Mouse (Mus musculus): Measurements from ENCODE around the gene Lrrk1. TPM values are rescaled to one million over a fixed set of nuclear protein-coding genes. Genes with fewer than 3 reads are reported as not detected.

Lrrk1 gene
- total and polyA plus RNA-seq, 2 experiments from 2014 or later, result 2.1 to 3.8 TPM

DNA sequence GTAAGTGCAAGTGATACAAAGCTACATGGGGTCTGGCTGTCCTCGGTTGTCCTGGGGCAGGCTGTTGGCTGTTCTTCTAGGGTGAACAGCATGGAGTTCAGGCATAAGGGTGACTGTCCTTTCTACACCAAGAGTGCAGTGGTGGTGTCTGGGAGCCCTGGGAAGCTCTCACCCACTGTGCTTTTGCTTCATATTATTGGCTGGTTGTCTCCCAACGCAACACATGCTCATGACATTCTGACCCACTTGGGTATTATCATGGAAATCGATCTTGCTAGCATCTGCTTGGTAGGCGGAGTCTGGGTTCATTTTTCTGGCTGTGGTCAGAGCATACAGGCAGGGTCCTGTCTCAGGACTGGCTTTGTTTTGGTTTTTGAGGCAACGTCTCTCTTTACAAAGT lies 131.7 kb downstream of the Lrrk1 start:
- ATAC-seq (ENCODE audit: low FRiP score), result no peak
- no peak for TF ChIP-seq CTCF (IDR thresholded peaks at IDR 0.05)
- H3K9ac ChIP-seq (replicated peaks; ENCODE audit: low read length, poor library complexity, severe bottlenecking), result no peak overlapping the region
- no peaks in the 10 kb centered on the region for H3K4me1 ChIP-seq (ENCODE audit: insufficient read depth, low read length)
- no peaks in the 10 kb centered on the region for H3K27me3 ChIP-seq (ENCODE audit: insufficient read depth, low read length)
- H3K9me3 ChIP-seq (ENCODE audit: low read length), result no peaks in the 10 kb centered on the region
- H3K4me2 ChIP-seq (ENCODE audit: low read depth, low read length, poor library complexity, severe bottlenecking), result no peak overlapping the region
- DNase-seq (ENCODE audit: low spot score), result no peak
- WGBS, result 70% methylated on average over 5 of the region's 5 CpGs
- H3K4me3 ChIP-seq (ENCODE audit: low read depth, low read length), result no peak overlapping the region
- no peak overlapping the region for H3K27ac ChIP-seq (ENCODE audit: low read depth, low read length)
- H3K36me3 ChIP-seq (ENCODE audit: insufficient read depth, low read length), result no peaks in the 10 kb centered on the region

DNA sequence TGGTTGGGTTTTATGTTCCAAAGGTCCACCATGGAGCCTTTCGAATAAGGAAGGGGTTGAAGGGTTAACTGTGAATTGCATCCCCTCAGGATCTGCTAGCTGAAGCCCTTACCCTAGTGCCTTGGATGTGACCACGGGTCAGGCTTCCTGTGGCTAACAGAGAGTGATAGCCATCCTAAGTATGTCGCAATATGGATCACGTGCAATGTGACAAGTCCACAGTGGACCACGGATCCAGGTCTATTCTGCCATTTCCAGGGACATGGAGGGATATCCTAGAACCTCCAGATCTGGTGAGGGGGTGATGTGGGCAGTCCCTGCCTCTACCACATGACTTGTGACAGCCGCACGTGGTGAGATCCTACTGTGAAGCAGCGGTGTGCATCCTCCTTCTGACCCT lies 133.2 kb downstream of the Lrrk1 start:
- TF ChIP-seq CTCF (IDR thresholded peaks at IDR 0.05), result no peak
- ATAC-seq (ENCODE audit: low FRiP score), result no peak
- H3K9me3 ChIP-seq (ENCODE audit: low read length), result no peaks in the 10 kb centered on the region
- H3K36me3 ChIP-seq (ENCODE audit: insufficient read depth, low read length), result no peaks in the 10 kb centered on the region
- H3K27me3 ChIP-seq (ENCODE audit: insufficient read depth, low read length), result no peaks in the 10 kb centered on the region
- no peaks in the 10 kb centered on the region for H3K4me1 ChIP-seq (ENCODE audit: insufficient read depth, low read length)
- H3K4me2 ChIP-seq (ENCODE audit: low read depth, low read length, poor library complexity, severe bottlenecking), result no peak overlapping the region
- 91% methylated on average over 8 of the region's 8 CpGs for WGBS
- DNase-seq (ENCODE audit: low spot score), result no peak
- H3K9ac ChIP-seq (replicated peaks; ENCODE audit: low read length, poor library complexity, severe bottlenecking), result no peak overlapping the region
- H3K4me3 ChIP-seq (ENCODE audit: low read depth, low read length), result no peak overlapping the region
- no peak overlapping the region for H3K27ac ChIP-seq (ENCODE audit: low read depth, low read length)

DNA sequence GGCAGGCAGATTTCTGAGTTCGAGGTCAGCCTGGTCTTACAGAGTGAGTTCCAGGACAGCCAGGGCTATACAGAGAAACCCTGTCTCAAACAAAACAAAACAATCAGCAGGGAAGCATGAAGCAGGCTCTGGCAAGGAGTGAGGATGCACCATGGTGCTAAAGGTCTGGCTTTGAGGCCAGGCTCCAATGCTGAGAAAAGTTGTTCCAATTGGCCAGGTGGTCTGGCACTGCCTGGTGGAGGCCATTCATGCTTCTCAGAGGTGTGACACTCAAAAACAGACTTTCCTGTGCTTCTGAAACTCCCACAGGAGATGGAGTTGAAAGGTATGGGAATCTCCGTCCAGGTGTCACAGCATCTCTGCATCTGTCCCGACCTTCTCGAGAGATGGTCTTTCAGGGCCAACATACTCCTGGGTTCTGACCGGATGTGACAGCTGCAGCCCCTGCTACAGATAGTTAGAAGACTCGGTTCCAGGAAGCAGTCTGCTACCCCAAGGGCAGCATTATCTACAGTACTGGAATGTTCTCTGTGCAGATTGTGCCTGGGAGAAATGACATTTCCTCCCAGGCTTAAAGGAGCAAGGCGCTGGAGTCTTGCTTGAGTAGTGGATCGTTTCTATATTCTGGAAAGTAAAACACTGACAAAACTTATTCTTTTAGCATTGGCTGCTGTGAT lies 134.0 kb downstream of the Lrrk1 start:
- 90% methylated on average over 8 of the region's 8 CpGs for WGBS
- DNase-seq (ENCODE audit: low spot score), result no peak
- ATAC-seq (ENCODE audit: low FRiP score), result no peak
- H3K4me2 ChIP-seq (ENCODE audit: low read depth, low read length, poor library complexity, severe bottlenecking), result no peak overlapping the region
- no peak overlapping the region for H3K27ac ChIP-seq (ENCODE audit: low read depth, low read length)
- no peaks in the 10 kb centered on the region for H3K9me3 ChIP-seq (ENCODE audit: low read length)
- H3K4me3 ChIP-seq (ENCODE audit: low read depth, low read length), result no peak overlapping the region
- H3K4me1 ChIP-seq (ENCODE audit: insufficient read depth, low read length), result no peaks in the 10 kb centered on the region
- H3K27me3 ChIP-seq (ENCODE audit: insufficient read depth, low read length), result no peaks in the 10 kb centered on the region
- TF ChIP-seq CTCF (IDR thresholded peaks at IDR 0.05), result no peak
- H3K36me3 ChIP-seq (ENCODE audit: insufficient read depth, low read length), result no peaks in the 10 kb centered on the region
- H3K9ac ChIP-seq (replicated peaks; ENCODE audit: low read length, poor library complexity, severe bottlenecking), result no peak overlapping the region

DNA sequence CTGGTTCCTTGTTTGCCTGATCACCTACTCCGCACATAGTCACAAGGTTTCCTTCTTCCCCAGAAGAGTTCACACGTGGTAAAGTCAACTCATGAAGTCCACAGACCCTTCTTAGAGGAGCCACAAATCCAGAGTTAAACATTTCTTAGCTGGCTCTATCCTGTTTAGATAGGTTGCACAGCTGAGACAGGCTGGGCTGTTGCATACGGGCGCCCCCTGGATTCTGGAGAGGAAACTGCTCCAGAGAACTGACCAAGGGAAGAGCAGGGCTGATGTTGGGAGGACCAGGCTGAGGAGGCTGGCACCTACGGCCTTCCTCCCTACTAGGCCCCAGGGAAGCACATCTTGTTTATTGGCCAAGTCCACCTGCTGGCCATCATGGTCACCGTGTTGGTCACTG lies 138.1 kb downstream of the Lrrk1 start:
- DNase-seq (ENCODE audit: low spot score) (peak; percentile 54), ATAC-seq (ENCODE audit: low FRiP score) (no peak)
- H3K36me3 ChIP-seq (ENCODE audit: insufficient read depth, low read length), result no peaks in the 10 kb centered on the region
- H3K4me2 ChIP-seq (ENCODE audit: low read depth, low read length, poor library complexity, severe bottlenecking), result no peak overlapping the region
- WGBS, result 32% methylated on average over 6 of the region's 6 CpGs
- H3K4me1 ChIP-seq (ENCODE audit: insufficient read depth, low read length), result peaks cover 8% of the 10 kb centered on the region; the same call in 1 of the 2 replicates
- no peak overlapping the region for H3K9ac ChIP-seq (replicated peaks; ENCODE audit: low read length, poor library complexity, severe bottlenecking)
- H3K4me3 ChIP-seq (ENCODE audit: low read depth, low read length), result no peak overlapping the region
- H3K9me3 ChIP-seq (ENCODE audit: low read length), result no peaks in the 10 kb centered on the region
- H3K27ac ChIP-seq (ENCODE audit: low read depth, low read length), result no peak overlapping the region
- H3K27me3 ChIP-seq (ENCODE audit: insufficient read depth, low read length), result no peaks in the 10 kb centered on the region
- peak; percentile 73 for TF ChIP-seq CTCF (IDR thresholded peaks at IDR 0.05)

DNA sequence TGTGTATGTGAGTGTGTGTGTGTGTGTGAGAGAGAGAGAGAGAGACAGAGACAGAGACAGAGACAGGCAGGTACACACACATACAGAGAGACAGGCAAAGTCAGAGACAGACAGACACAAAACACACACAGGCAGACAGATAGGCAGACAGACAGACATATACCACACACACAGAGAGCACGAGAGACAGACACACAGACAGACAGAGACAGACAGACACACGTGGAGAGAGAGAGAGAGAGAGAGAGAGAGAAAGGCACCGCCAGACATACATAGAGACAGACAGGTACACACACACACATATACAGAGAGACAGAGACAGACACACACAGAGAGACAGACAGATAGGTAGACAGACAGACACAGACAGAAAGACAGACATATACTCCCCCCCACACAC lies 138.7 kb downstream of the Lrrk1 start:
- Histone ChIP-seq H3K4me3 (ENCODE audit: low read depth, low read length) (no peak overlapping the region), H3K27me3 (ENCODE audit: insufficient read depth, low read length) (no peaks in the 10 kb centered on the region), H3K36me3 (ENCODE audit: insufficient read depth, low read length) (no peaks in the 10 kb centered on the region), H3K9me3 (ENCODE audit: low read length) (no peaks in the 10 kb centered on the region), H3K4me1 (ENCODE audit: insufficient read depth, low read length) (peaks cover 8% of the 10 kb centered on the region; the same call in 1 of the 2 replicates), H3K4me2 (ENCODE audit: low read depth, low read length, poor library complexity, severe bottlenecking) (no peak overlapping the region), H3K9ac (replicated peaks; ENCODE audit: low read length, poor library complexity, severe bottlenecking) (no peak overlapping the region), H3K27ac (ENCODE audit: low read depth, low read length) (no peak overlapping the region)
- TF ChIP-seq CTCF (IDR thresholded peaks at IDR 0.05), result no peak
- WGBS, result 91% methylated on average over 3 of the region's 3 CpGs
- ATAC-seq (ENCODE audit: low FRiP score) (no peak), DNase-seq (ENCODE audit: low spot score) (no peak)

DNA sequence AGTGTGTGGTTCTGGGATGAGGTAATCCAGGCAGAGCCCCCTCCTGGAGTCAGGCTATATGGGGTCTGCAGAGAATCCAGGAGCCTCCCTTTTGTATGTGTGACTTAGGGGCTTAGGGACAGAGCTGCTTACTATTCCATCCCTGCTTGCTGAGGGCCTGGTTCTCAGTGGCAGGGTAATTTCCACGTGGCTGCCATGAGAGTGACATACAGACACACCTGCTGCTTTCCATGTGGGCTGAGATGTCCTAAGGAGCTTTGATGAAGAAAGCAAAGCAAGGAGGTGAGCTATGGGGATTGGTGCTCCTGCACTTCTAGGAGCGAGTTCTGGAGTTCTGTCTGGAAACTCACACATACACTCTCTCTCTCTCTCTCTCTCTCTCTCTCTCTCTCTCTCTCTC lies 139.1 kb downstream of the Lrrk1 start:
- Histone ChIP-seq H3K9ac (replicated peaks; ENCODE audit: low read length, poor library complexity, severe bottlenecking) (no peak overlapping the region), H3K4me3 (ENCODE audit: low read depth, low read length) (no peak overlapping the region), H3K27ac (ENCODE audit: low read depth, low read length) (no peak overlapping the region), H3K27me3 (ENCODE audit: insufficient read depth, low read length) (no peaks in the 10 kb centered on the region), H3K4me1 (ENCODE audit: insufficient read depth, low read length) (peaks cover 8% of the 10 kb centered on the region; the same call in 1 of the 2 replicates), H3K9me3 (ENCODE audit: low read length) (no peaks in the 10 kb centered on the region), H3K36me3 (ENCODE audit: insufficient read depth, low read length) (no peaks in the 10 kb centered on the region), H3K4me2 (ENCODE audit: low read depth, low read length, poor library complexity, severe bottlenecking) (no peak overlapping the region)
- WGBS, result 44% methylated on average over 2 of the region's 2 CpGs
- DNase-seq (ENCODE audit: low spot score) (no peak), ATAC-seq (ENCODE audit: low FRiP score) (no peak)
- no peak for TF ChIP-seq CTCF (IDR thresholded peaks at IDR 0.05)
